Comparison of ENCODE assay signal across 9 mouse cellular contexts in genomic region chr3:37860034-37860714, GRCm38 (mm10).
A peak's percentile ranks its signal among the peaks of the same experiment; 100 is the strongest.
DNase-seq lines count a peak whose midpoint lies in the region; ATAC-seq and TF ChIP-seq lines count a peak whose summit lies in the region.
"Had no signal": no experiment of that assay in that cellular context is flagged by ENCODE, and none has a peak within 500 bp of the region (broad histone marks: within the 10 kb centered on the region; RNA-seq: fewer than 3 reads in every experiment).

No protein-coding gene starts in this region.

- no peaks in the 10 kb centered on the region for H3K9me3 ChIP-seq in heart, postnatal 0 days (replicated peaks; ENCODE audit: control insufficient read depth, low read length)
- no peaks in the 10 kb centered on the region for H3K9me3 ChIP-seq in liver, postnatal 0 days (ENCODE audit: low read length)
- H3K9me3 ChIP-seq: megakaryocyte, embryonic 14.5 days had no signal

- H3K9ac ChIP-seq in heart, postnatal 0 days (replicated peaks; ENCODE audit: low read depth, low read length) = no peak overlapping the region
- H3K9ac ChIP-seq in liver, postnatal 0 days (replicated peaks) = no peak overlapping the region

- no peak overlapping the region for H3K4me2 ChIP-seq in heart, postnatal 0 days (ENCODE audit: low read depth, low read length)
- no peak overlapping the region for H3K4me2 ChIP-seq in liver, postnatal 0 days (ENCODE audit: low read depth, low read length)

- H3K27ac ChIP-seq in heart, postnatal 0 days (ENCODE audit: low read depth) = peak overlapping the region; percentile 65
- H3K27ac ChIP-seq in liver, postnatal 0 days (ENCODE audit: low read depth) = peak overlapping the region; percentile 30; the same call in 1 of the 2 replicates

- WGBS in heart, postnatal 0 days = 34% methylated on average over 13 of the region's 13 CpGs
- 55% methylated on average over 13 of the region's 13 CpGs for WGBS in liver, postnatal 0 days (ENCODE audit: insufficient replicate concordance)

- H3K27me3 ChIP-seq in heart, postnatal 0 days (ENCODE audit: control insufficient read depth, insufficient read depth, low read length) = no peaks in the 10 kb centered on the region
- H3K27me3 ChIP-seq in liver, postnatal 0 days (ENCODE audit: insufficient read depth, low read length) = no peaks in the 10 kb centered on the region

- ATAC-seq in heart, postnatal 0 days (ENCODE audit: insufficient read depth, low read depth) = peak; percentile 69
- peak; percentile 83 for ATAC-seq in liver, postnatal 0 days
- ATAC-seq in megakaryocyte, adult 5-6 weeks (ENCODE audit: poor library complexity, severe bottlenecking) = no peak

- no peaks in the 10 kb centered on the region for H3K36me3 ChIP-seq in heart, postnatal 0 days (replicated peaks; ENCODE audit: control insufficient read depth, insufficient read depth, low read length)
- H3K36me3 ChIP-seq in liver, postnatal 0 days (replicated peaks; ENCODE audit: insufficient read depth, low read length) = no peaks in the 10 kb centered on the region

- peaks cover 17% of the 10 kb centered on the region for H3K4me1 ChIP-seq in heart, postnatal 0 days (ENCODE audit: control insufficient read depth, insufficient read depth)
- peaks cover 6% of the 10 kb centered on the region; the same call in 1 of the 2 replicates for H3K4me1 ChIP-seq in liver, postnatal 0 days (ENCODE audit: insufficient read depth)

- no peak for TF ChIP-seq EP300 in heart, postnatal 0 days (IDR thresholded peaks at IDR 0.05; ENCODE audit: low read depth)
- no peak for TF ChIP-seq EP300 in liver, postnatal 0 days (IDR thresholded peaks at IDR 0.05; ENCODE audit: low read depth)

- no peak overlapping the region for H3K4me3 ChIP-seq in heart, postnatal 0 days (ENCODE audit: low read depth, low read length)
- H3K4me3 ChIP-seq in liver, postnatal 0 days (ENCODE audit: low read depth, low read length) = no peak overlapping the region
- H3K4me3 ChIP-seq: megakaryocyte, embryonic 14.5 days had no signal

- no peak for TF ChIP-seq CTCF in heart, postnatal 0 days (IDR thresholded peaks at IDR 0.05; ENCODE audit: low read depth)
- TF ChIP-seq CTCF in liver, postnatal 0 days (IDR thresholded peaks at IDR 0.05; ENCODE audit: low read depth) = no peak

- DNase-seq in heart, adult 11 months = peak; percentile 93
- DNase-seq in heart, adult 8-10 months (ENCODE audit: low spot score) = no peak
- peak; percentile 68 for DNase-seq in testis, postnatal 10 days (ENCODE audit: low spot score)
- no peak for DNase-seq in testis, postnatal 14 days (ENCODE audit: low spot score)
- peak; percentile 69 for DNase-seq in heart, postnatal 0 days (ENCODE audit: low spot score)
- peak; percentile 62 for DNase-seq in liver, postnatal 0 days
- DNase-seq in spleen, postnatal 14 days (ENCODE audit: low spot score in 2 of 2) = no peak

Comparison
In these comparisons a context has a peak if more than half of its experiments do, and no peak if none do; other contexts are left out.
1. DNase-seq: peak in heart, adult 11 months (single experiment), testis, postnatal 10 days (single experiment), heart, postnatal 0 days (single experiment) and liver, postnatal 0 days (single experiment); none in heart, adult 8-10 months (single experiment), testis, postnatal 14 days (single experiment) and spleen, postnatal 14 days (0 of 2).